Mouse (Mus musculus) left cerebral cortex, postnatal 14 days (tissue): ENCODE data around the gene Gdf11. TPM values are rescaled to one million over a fixed set of nuclear protein-coding genes. Genes with fewer than 3 reads are reported as not detected.

ENCODE experiments used
- DNase-seq, 2 experiments: peaks; one replicate each; pipeline ENCODE4 v3.0.0; 2021 to 2022; ENCODE audit warnings: low spot score in 2 of 2, mixed read lengths in 1 of 2
- intact Hi-C: fragments of 180-260 bp; cut with DNase I; formaldehyde crosslinking; loops from one replicate; pipeline ENCODE4 v1.15.1; 2025
- total RNA-seq, 2 experiments: library from RNA; stranded (reverse); gene quantifications; 2 replicates each; pipeline ENCODE4 v1.2.3; 2021

Gdf11 gene
- total RNA-seq, 2 experiments from 2014 or later: 11.6 to 15.7 TPM

DNA sequence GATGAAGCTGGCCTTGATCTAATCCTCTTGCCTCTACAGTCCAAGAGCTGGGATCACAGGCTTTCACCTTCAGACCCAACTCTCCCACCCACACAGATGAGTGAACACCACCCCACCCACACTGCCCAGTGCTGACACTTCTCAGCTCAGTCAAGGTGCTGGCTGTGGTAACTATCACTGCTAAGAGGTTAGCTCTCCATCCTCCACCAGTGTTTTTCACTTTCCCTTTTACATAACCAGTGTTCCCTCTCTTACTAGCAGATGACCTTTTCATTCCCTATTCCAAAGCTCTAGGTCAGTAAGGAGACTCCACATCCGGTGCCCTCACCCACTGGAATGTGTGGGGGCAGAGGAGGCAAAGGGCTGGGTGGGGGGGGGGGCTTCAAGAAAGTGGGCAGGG, 29.7 kb upstream of the Gdf11 start:
- no peak for DNase-seq
- intact Hi-C loops: loop anchor here (5.0 kb wide), 1 partner anchor 56 kb away; no protein-coding TSS in a partner anchor

DNA sequence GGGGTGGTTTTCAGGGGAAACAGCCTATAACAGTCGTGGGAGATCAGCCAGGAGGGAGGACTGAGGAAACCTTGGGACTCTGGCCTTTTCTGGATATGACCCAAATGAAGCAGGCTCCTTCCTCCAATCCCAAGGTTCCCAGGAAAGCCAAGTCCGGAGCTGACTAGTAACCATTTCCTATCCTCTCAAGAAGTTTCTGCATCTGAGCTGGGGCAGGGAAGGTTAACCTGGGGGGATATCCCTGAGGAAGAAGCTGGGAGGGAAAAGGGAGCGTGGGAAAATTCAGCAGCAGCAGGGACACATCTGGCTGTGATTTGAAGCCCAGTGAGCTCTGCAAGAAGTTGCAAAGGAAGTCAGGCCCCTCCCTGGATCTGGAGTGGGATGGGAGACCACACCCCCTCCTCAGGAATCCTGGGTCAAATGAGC, 29.2 kb upstream of the Gdf11 start:
- intact Hi-C loops: loop anchor here (5.0 kb wide), 1 partner anchor 57 kb away; no protein-coding TSS in a partner anchor
- no peak for DNase-seq

DNA sequence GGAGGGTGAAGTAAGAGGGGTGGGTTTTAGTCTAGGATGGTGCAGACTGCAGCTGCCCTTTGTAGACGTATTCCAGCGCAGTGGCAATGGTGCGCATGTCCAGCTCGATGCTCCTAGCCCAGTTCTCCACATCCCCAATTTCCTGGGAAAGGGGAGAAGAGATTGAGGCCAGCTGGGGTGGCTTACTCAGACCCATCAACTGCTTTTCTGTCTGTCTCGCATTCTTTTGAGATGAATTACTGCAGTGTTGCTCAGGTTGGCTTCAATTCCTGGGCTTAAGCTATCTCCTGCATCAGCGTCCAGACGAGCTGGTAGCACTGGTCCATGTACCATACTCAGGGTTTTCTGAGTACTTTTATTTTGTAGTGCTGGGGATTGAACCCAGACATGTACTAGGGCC, 28.4 kb upstream of the Gdf11 start:
- intact Hi-C loops: loop anchor here (5.0 kb wide), 1 partner anchor 57 kb away; no protein-coding TSS in a partner anchor

DNA sequence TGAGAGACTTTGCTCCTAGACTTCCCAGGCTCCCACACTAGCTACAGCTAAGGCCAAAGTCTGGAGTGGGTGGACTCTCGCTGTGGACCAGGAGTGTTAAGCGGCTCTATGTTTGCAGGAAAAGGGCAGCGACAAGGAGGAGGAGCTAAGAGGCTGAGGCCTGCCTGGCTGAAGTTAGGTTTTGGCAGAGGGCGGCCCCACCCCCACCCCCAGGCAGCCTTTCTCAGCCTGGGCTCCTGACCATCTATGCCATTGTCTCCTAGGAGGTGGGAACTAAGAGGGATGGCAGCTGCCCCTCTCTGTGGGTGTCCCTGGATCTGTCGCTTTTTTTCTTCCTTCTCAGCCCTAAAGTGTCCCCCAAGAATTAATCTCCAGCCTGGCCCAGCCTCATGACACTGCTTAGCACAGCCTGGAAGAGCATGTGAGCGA, 27.7 kb upstream of the Gdf11 start:
- DNase-seq: peak in 1 of 2 experiments; percentile 33
- intact Hi-C loops: no loop called here

More for the DNA sequence above, 28.4 kb upstream of the Gdf11 start:
- DNase-seq: no peak

DNA sequence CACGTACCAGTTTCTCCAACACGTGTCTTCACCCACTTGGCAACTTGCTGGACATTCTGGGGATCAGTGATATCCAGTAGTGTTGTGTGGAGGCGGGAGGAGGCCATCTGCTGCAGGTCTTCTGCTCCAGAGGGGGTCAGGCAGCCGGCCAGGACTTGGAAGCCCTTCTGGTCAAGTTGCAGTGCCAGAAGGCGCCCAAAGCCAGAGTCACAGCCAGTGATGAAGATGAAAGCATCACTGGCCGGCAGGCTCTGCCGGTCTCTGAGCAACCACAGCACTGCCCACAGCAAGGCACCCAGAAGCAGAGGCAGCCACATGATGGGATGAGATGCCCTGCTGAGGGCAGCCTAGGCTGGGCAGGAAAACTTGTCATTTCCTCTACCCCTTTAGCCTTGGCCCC, 26.7 kb upstream of the Gdf11 start:
- peak; percentile 36 to 50 for DNase-seq

DNA sequence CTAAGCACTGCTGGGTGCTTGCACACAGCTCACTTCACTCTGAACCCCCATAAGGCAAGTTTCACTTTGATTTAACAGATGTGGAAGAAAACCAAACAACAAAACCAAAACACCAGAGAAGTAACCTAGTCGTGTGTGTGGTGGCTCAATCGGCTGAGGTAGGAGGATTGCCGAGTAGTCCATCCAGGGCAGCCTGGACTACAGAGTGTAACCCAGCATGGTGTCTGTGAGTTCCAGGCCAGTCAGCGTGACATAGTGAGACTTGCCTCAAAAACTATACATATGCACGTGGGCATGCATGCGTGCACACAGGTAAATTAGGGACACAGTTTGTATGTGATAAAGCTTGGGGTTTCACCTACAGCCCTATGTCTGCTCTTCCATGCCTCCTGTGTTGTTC, 25.9 kb upstream of the Gdf11 start:
- DNase-seq: no peak
- intact Hi-C loops: no loop called here

More for the DNA sequence above, 26.7 kb upstream of the Gdf11 start:
- intact Hi-C loops: no loop called here

DNA sequence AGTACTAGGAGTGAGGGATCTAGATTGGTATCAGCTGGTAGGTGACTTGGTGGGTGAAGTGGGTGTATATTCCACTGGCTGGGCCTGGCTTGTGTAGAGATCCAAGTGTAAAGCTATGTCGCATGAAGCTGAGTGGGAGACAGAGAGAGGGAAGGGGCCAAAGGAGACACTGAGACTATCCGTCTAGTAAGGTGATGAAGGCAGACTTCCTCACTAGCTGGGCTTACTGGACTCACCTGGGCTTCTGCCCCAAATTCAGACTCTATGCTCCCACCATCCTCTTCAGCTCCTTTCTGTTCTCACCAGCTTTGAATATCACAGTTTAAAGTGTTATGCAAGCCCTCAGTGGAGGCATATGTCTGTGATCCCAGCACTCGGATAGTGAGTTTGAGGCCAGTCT, 25.1 kb upstream of the Gdf11 start:
- no peak for DNase-seq
- intact Hi-C loops: no loop called here

DNA sequence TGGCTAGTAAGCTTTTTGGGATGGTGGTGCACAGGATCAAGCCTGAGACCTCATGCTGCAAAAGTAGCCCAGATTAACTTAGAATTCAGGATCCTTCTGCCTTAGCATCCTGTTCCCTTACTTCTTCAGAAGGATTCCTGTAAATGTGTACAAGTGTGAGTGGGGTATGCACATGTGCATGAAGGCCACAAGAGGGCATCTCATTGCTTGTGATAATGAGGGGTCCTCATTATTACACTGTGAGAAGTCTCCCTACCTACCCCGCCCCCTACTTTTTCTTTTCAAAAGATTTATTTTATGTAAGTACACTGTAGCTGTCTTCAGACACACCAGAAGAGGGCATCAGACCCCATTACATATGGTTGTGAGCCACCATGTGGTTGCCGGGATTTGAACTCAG, 24.0 kb upstream of the Gdf11 start:
- DNase-seq: no peak
- intact Hi-C loops: no loop called here

DNA sequence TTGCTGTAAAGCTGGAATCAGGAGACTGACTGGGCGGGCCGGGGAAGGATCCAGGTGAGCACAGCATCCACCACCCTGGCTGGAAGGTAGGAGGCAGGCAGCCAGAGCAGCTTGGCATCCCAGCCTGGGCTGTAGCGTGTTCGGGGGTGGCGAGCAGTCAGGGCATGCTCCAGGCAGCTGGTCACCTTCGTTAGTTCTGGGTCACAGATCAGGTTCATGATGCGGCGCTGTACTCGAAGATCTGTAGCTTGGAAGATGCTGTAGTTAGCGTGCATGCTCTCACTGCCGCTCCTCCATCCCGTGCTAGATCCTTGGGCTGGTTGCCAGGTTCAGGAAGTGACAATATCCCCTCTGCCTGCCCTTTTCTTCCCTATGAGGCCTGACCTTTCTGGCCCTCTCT, 22.2 kb upstream of the Gdf11 start:
- intact Hi-C loops: no loop called here
- DNase-seq: no peak

DNA sequence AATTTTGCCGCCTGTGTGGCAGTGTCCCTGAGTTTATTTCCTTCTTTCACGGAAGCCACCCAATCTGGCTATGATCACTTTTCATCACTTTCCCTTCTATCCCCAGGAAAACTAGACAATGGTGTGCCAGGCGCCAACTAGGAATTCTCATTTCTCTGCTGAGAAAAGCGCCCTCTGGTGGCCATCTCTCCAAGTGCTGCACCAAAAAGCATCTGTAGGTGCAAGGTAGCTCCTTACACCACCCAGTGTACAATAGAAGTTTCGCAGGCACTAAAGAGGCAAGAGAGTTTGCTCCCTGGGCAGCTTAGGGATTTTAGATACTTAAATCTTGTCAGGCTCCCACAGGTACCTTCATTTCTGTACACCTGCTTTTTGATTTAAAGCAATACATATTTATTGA, 21.7 kb upstream of the Gdf11 start:
- DNase-seq: peak; percentile 93 to 96
- intact Hi-C loops: no loop called here

DNA sequence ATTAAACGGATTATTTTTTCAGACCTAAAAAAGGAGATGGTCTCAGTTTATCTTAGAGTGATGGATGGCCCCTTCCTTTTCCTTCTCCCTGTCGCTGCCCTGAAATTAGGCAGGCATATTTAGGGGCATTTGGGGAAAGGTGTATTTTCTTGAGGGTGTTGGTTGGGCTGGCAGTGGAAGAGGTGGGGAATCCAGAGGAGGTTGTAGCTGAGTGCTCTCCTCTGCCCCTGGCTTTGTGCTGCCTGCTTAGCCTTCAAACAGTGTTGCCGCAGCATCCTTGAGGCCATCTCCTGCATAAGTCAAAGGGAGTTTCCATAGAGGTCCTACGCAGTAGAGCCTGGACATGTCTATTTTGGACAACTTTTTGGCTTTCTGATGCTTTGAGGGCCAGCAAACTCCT, 21.3 kb upstream of the Gdf11 start:
- intact Hi-C loops: no loop called here
- DNase-seq: no peak

DNA sequence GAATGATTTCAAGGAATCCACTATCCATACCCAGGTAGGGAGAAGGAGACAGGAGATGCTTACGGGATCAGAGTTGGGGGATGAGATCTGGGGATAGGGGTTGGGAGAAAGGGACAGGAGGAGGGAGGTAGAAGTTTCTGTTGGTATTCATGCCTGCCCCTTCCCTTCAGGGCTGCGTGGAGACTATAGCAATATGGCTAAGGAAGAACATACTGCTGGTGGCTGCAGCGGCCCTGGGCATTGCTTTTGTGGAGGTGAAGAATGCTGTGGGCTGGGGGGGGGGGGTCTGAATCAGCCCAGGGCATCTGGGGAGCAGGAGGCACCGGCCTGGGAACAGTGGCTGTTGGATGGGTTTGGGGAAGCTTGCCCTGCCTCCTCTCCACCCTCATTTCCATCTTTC, 20.8 kb upstream of the Gdf11 start:
- intact Hi-C loops: no loop called here
- DNase-seq: no peak

DNA sequence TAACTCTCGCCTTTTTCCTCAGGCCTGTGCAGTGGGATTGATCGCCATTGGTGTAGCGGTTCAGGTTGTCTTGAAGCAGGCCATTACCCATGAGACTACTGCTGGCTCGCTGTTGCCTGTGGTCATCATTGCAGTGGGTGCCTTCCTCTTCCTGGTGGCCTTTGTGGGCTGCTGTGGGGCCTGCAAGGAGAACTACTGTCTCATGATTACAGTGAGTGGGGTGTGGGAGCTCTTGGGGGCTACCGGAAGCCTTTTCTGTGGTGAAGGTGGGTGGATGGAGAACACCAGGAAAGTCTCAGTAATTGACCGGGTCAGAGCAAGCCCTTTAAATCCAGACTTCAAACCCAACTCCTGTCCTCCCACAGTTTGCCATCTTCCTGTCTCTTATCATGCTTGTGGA, 19.9 kb upstream of the Gdf11 start:
- DNase-seq: no peak
- intact Hi-C loops: no loop called here

DNA sequence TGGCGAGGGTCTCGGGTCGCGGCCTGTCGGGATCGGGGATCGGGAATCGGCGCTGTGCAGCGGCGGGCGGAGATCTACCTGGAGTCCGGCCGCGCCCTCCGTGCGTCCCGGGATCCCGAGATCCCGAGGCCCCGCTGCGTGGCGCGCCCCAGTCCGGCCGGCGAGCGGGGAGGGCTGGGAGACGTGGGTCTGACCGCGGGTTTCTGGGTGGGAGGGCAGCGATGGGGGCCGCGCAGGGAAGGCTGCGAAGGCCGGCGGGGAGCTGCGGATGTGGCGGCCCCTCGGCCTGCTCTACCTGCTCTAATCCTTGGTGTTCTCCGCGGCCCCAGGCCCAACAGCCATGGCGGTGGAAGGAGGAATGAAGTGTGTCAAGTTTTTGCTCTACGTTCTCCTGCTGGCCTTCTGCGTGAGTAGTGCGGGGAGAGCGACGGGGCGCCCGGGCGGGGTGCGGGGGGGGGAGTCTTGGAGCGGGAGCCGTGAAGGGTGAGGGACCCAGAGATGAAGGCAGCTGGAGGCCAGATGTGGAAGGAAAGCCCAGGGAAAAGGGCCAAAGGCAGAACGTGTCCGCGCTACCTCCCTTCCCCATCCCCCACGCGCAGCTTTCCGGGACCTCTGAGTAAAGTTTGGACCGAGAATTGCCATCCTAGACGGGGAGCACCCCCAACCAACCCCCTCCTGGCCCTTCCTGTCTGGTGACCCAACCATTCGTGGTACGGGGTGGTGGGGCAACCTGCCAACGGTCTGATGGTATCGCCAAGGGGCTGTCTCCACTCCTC, 18.7 kb upstream of the Gdf11 start:
- DNase-seq: peak in 1 of 2 experiments; percentile 49
- intact Hi-C loops: no loop called here

DNA sequence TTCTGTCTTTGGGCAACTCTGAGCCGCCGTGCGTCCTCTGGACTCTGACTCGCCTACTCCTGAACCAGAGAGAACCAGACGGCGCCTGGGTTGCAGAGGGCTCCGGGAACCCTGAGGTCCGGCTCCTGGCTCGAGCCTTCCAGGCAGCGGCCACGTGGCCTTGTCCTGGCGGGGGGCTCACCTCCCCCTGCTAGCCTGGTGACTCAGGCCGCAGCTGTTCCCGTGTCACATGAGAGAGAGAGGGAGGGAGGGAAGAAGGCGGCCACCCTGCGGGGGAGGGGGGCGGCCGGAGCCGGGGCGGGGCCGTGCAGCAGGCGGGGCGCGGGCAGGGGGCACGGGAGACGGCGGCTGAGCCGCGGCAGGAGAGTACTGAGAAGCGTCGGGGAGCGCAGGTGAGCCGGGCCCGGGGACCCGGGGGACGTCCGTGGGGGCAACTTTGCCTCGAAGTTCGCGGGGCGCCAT, 18.1 kb upstream of the Gdf11 start:
- intact Hi-C loops: no loop called here
- peak; percentile 67 for DNase-seq

DNA sequence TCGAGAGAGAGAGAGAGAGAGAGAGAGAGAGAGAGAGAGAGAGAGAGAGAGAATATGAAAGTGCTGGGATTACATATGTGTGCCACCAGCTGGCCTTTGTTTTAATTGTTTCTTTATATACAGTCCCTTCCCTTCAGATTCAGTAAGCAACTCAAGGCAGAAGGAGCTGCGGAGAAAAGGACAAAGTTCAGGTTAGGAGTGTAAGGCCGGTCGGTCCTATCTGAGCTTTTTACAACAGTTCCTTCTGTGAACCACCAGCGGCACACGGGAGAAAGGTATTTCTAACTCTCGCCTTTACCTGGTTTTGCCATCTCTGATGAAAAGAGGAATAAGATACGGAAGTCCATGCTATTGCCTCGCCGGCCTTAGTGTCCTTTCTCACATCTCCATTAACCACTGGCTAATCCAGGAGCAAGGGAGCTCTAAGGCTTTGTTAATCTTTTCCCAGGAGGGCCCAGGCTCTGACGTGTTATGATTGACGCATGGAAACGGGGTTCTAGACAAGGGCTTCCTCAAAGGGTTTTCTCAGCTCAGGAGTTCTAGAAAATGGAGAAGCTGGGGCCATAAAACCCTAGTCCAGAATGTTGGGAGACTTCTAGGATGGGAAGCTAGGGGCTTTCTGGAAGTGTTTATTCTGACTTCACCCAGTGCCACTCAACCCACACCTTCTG, 17.4 kb upstream of the Gdf11 start:
- no peak for DNase-seq
- intact Hi-C loops: no loop called here

DNA sequence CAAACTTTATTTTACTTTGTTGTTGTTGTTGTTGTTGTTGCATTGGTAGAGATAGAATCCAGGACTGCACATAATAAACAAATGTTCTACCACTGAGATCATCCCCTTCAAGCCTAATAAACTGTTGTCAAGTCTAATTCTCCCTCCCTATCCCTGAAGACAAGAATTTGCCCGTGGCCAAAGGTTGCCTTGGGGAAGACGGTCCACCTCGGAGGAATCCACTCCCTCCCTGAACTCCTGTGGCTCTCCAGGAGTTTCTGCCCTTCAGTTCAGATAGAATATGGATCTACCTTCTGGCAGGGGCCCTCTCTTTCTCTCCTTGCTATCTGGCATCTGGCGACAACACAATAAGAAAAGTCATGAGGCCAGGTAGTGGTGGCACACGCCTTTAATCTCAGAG, 13.3 kb upstream of the Gdf11 start:
- no peak for DNase-seq
- intact Hi-C loops: no loop called here

DNA sequence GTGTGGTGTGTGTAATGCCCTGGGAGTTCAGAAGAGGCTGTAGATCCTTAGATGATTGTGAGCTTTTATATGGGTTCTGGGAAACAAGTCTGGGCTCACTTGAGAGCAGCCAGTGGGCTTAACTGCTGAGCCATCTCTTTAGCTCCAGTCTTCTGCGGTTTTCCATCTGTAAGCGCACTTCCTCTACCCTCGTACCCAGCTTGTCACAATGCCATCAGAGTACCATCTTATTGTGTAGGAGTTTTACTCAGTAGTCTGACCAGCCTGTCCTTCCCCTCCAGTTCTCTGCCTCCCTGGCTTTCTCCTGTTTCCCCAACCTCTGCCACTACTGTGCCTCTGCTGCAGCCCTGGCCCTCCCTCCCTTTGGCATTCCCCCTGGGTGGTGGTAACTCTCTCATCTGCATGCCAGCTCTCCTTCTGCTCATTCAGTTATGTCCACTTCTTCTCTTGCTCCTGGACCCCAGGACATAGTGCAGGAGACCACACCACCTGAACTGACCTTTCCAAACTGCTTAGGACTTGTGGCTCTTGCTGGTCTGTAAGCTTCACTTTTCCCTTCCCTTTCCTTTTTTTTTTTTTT, 11.0 kb upstream of the Gdf11 start:
- DNase-seq: no peak
- intact Hi-C loops: no loop called here

DNA sequence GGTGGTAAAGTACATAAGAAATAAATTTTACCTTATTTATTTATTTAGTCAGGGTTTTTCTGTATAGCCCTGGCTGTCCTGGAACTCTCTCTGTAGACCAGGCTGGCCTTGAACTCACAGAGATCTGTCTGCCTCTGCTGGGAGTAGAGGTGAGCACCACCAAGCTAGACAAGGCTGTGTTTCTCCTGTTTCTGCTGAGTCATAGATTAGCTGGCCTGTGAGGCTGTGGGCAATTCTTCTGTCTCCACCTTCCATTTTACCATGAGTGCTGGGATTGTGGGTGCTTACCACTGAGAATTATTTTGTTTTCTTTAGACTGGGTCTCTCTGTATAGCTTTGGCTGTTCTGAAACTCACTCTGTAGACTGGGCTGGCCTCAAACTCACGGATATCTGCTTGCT, 9.9 kb upstream of the Gdf11 start:
- intact Hi-C loops: no loop called here
- no peak for DNase-seq

DNA sequence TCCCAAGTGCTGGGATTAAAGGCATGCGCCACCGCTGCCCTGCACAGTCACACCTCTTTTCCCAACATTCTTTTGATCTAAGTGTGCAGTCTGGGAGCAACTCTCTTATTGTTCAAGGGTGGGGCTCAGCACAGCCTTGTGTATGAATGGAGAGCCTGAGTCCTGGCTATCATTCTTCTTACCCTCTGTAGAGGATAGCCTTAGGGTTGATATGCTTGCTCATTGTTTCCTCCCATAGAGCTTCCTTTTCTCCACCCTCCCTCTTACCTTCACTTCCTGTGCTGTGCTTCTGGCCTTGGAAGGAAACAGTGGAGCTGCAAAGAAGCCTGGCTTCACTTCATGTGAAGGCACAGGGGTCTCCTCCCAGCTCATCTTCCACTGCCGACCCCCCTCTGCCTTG, 9.2 kb upstream of the Gdf11 start, which contains the start of gene Cd63:
Cd63 (plus strand) TSS at position 292 of the 400 bp plus-strand sequence.
- intact Hi-C loops: no loop called here
- DNase-seq: no peak
